Mouse (Mus musculus): ENCODE measurements at regions not wholly inside any gene's neighbourhood (a gene's known extent, or its start where the extent isn't known, plus 50 kb on each side); places are given as distances from the start of the nearest gene placed in this dataset.
A peak's percentile ranks its signal among the peaks of the same experiment; 100 is the strongest.

GRCm38 (mm10) chr2:10825278-10826133 is 346.4 kb upstream of the Prkcq start:
- peak; percentile 61 for DNase-seq

GRCm38 (mm10) chr2:10826134-10826767 is 345.7 kb upstream of the Prkcq start:
- DNase-seq, result no peak

GRCm38 (mm10) chr2:10839976-10840375 is 331.9 kb upstream of the Prkcq start:
- no peak for DNase-seq

- DNase-seq, result no peak
These were observed 310.1 kb upstream of the Prkcq start for GRCm38 (mm10) chr2:10861654-10862292.

- DNase-seq, result no peak
These were observed 307.5 kb upstream of the Prkcq start for GRCm38 (mm10) chr2:10864451-10864850.

GRCm38 (mm10) chr2:10874303-10874702 is 297.6 kb upstream of the Prkcq start:
- no peak for DNase-seq

GRCm38 (mm10) chr2:10901926-10902325 is 270.0 kb upstream of the Prkcq start:
- no peak for DNase-seq

- DNase-seq, result no peak
These were observed 252.0 kb upstream of the Prkcq start for GRCm38 (mm10) chr2:10919955-10920354.

- no peak for DNase-seq
These were observed 251.0 kb upstream of the Prkcq start for GRCm38 (mm10) chr2:10920686-10921485.

- no peak for DNase-seq
These were observed 250.1 kb upstream of the Prkcq start for GRCm38 (mm10) chr2:10921486-10922450.

GRCm38 (mm10) chr2:10923984-10924383 is 247.9 kb upstream of the Prkcq start:
- no peak for DNase-seq

GRCm38 (mm10) chr2:10925361-10925760 is 246.5 kb upstream of the Prkcq start:
- no peak for DNase-seq

GRCm38 (mm10) chr2:10937405-10937804 is 234.5 kb upstream of the Prkcq start:
- DNase-seq, result no peak

GRCm38 (mm10) chr2:10965224-10965623 is 206.7 kb upstream of the Prkcq start:
- DNase-seq, result no peak

- DNase-seq, result no peak
These were observed 205.0 kb upstream of the Prkcq start for GRCm38 (mm10) chr2:10966891-10967290.

GRCm38 (mm10) chr2:10969111-10969689 is 202.7 kb upstream of the Prkcq start:
- no peak for DNase-seq

- no peak for DNase-seq
These were observed 199.9 kb upstream of the Prkcq start for GRCm38 (mm10) chr2:10972051-10972450.

GRCm38 (mm10) chr2:10978772-10979171 is 193.1 kb upstream of the Prkcq start:
- no peak for DNase-seq

GRCm38 (mm10) chr2:10986101-10986500 is 185.8 kb upstream of the Prkcq start:
- no peak for DNase-seq

- DNase-seq, result no peak
These were observed 181.7 kb upstream of the Prkcq start for GRCm38 (mm10) chr2:10990043-10990728.

All from heart, postnatal 4 days (tissue).